Mouse (Mus musculus): ENCODE measurements at regions not wholly inside any gene's neighbourhood (a gene's known extent, or its start where the extent isn't known, plus 50 kb on each side); places are given as distances from the start of the nearest gene placed in this dataset.
A peak's percentile ranks its signal among the peaks of the same experiment; 100 is the strongest.

DNA sequence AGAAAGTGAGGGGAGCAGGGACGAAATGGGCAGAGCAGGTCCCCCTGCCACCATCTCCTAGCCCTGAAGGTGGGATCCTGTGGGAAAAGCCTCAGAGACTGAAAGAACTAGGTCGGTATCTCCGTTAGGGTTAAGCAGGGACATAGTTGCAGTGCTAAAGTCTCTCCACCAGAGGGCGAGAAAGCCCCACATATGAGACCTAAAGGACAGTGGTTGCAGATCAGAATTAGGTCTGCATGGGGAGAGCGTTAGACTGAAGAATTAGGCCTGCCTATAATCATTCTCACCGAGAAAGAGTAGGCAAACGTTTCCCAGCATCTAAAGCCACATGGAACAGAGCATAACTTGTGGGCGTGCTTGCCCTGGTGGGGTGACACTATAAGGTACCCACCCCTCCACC, 97.0 kb upstream of the Podxl start:
- peak in 1 of 2 experiments; percentile 78 for DNase-seq (ENCODE audit: low spot score in 2 of 2)

DNA sequence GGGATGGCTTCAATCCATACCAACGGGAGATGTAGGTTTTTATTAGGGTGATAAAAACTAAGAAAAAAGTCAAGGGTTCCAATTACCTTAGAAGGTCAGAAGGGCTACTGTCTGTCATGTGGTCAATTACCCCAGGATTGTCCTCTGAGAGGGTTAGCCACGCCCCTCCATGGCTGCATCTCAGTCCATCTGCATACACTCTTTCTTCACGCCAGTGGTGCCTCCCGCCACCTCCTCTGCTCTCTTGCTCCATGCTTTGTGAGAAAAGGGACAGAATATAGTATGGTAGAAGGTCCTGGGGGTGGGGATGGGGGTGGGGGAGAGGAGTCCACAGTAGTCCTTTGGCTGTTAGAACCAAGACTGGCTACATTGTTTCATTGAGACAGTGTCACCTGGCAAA, 96.1 kb upstream of the Podxl start:
- DNase-seq (ENCODE audit: low spot score in 2 of 2): no peak

DNA sequence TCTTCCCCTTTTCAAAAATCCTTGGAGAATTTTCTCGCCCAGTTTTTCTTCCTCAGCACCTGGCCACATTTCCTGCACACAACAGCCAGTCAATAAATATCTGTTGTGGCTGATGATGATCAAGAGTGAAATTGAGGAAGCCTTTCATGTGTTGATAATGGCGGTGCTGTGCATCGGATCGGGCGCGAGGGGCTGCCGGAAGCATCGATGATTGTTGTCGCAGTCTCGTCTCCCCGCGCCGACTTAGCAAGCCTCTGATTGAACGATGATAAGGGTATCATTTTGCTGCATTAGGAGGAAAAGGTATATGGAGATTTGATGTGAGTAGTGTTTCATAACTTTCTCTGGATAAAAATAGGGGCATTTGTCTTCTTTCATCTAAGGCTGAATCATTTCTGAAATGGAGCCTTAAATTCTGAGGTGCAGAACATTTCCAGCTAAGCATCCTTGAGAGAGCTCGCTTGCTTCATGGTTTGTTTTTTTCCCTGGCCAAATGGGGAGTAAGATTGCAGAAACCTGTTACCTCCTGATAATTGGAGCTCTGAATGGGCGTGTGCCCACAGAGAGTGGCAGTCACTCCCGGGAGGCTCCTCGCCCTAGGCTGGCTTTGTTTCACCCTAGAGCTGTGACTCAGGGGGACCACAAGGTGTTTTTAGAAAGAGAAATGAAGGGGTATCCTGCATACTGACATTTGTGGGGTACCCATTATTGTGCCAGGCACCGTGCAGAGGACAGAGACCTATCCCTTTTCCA, 94.8 kb upstream of the Podxl start:
- DNase-seq (ENCODE audit: low spot score in 2 of 2): no peak

DNA sequence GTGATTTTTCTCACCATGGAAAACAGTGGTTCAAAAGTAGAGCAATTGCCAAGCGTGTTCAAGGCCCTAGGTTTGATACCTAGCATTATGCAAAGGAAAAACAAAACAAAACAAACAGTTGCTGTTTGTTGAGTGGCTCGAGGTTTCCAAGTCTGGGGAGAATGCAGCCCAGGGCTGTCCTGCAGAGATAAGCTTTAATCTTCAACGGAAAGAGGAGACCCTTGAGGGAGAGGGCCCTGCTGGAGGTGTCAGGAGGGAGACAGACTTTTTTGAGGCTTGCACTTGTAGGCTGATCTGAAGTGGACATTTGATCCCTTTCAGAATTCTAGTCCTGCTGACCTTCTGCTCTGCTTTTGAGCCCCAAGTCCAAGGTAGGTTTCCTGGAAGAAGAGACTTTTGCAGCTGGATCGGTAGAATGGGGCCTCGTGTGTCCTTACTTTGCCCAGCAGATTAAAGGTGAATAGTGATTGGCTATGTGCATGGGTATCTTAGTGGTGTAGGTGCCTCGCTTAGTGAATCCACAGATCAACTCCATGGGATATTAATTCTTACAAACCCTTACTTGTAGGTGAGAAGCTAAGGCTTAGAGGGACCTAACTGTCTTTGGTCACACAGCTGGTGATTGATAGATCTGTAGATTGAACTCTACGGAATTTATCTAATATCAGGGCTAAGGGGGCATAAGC, 87.2 kb upstream of the Podxl start:
- DNase-seq (ENCODE audit: low spot score in 2 of 2): no peak

DNA sequence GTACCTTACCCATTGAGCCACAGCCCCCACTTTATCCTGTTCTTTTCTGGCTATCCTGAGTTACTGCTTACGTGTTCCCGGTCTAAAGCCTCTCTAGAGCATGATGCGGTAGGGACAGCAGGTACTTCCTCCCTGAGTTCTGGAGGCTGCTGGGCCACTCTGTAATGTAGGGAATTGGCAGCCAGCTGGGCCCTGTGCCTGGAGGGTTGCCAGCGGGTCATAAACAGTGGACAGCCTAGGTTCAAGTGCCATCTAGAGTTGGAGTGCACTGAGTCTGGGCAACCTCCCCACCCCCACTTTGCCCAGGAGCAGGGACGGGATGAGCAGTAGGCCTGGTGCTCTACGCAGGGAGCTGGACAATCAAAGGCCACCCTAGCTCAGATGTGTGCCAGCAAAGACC, 81.5 kb upstream of the Podxl start:
- no peak for DNase-seq (ENCODE audit: low spot score in 2 of 2)

DNA sequence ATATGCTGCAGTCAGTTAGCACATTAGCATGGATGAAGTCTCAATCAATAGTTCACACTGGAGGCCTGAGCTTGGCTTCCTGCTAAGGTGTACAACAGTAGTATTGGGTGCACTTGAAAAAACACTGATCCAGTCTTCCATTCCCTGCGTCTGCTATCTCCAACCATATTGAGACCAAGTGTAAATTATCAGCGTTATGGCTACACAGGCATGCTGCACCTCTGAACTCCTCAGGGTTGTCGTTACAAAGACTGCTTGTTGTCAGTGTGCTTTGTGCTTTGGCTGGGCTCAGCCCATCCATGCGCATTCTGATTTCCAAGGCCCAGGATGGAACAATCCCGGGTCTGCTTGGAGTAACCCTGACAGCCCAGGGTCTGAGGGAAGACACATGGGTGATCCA, 80.7 kb upstream of the Podxl start:
- no peak for DNase-seq (ENCODE audit: low spot score in 2 of 2)

DNA sequence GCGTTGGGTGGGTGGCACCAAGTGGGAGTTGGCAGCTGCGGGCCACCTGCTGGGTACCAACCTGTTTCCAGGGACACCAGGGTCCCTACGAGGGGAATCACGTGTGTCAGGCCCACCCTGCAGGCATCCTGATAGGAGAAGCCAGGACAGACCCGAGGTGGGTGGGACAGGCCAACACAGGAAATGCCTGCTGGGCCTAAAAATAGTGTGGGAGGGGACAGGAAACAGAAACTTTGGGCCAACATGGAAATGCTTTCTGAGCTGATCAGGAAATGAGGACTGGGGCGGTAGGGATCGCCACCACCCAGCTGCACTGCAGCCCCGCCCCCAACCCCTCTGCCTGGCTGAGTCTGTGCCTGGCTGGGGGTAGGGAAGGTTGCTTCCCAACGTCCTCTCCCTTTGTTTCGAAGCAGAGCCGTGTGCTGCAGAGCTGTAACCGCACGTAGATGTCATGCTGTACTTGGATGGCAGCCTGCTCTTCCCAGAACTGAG, 78.7 kb upstream of the Podxl start:
- DNase-seq (ENCODE audit: low spot score in 2 of 2): no peak

DNA sequence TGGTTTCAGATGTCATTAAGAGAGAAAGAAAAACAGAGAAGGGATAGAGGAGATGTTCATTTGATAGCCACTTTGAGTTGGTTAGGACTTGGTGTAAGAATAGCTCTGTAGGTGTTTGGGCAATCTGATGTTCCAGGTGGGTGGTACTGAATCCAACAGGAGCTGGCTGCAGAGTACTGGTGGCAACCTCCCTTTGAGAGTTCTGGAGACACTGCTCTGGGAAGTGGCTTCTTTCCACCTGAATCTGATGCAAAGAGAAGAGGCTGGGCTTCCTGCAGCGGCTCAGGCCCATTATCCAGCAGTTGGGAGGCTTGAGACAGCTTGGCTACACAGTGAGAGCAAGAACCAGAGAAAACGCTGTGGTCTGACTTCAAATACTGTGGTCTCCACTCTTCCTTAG, 77.0 kb upstream of the Podxl start:
- no peak for DNase-seq (ENCODE audit: low spot score in 2 of 2)

DNA sequence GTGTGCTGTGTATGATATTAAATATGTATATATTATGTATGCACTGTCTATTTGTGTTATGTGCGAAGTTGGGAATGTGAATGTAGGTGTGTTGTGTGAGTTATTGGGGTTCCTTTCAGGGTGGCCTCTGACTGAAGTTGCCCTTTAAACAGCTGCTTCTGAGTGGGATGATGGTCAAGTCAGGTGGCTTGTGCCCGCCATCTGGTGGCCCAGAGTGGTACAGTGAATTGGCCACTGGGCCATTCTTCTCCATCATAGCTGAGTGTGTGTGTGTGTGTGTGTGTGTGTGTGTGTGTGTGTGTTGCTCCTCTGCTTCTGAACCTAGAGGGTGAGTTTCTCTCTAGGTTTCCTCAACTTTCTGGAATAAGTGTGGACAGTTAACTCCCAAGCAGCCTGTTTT, 75.7 kb upstream of the Podxl start:
- peak; percentile 45 to 65 for DNase-seq (ENCODE audit: low spot score in 2 of 2)

DNA sequence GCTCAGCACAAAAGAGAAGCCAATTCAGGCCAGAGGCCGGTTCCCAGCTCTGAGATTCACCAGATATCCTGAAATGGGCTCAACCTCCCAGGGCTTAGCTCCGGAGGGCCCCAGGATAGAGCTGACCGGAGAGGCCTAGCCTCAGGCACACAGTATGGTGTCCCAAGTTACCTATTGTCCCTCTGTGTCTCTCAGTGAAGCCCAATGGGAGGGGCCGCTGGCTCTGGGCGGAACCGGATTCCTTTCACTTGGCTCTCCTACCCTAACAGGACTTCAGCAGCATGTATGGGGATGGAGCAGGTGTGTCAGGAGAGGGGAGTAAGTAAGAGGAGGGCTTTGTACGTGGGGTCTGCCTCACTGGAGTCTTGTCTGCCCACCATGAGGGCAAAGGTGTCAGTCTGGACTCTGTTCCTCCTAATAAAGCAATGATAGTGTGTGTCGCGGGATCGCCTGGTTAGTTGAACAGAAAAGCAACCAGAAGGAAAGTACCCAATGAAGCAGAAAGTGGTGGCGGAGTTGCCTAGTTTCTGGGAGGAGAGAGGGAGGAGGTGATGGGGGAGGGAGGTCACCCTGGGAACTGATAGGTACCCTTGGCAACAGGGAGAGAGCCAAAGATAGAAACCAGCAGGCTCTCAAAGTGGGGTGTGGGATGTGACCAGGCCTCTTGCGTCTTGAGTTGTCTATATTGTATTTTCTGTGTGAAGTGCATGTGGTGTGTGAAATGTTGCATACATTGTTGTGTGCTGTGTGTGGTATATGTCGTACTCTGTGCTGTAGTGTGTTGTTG, 74.8 kb upstream of the Podxl start:
- DNase-seq (ENCODE audit: low spot score in 2 of 2): no peak

DNA sequence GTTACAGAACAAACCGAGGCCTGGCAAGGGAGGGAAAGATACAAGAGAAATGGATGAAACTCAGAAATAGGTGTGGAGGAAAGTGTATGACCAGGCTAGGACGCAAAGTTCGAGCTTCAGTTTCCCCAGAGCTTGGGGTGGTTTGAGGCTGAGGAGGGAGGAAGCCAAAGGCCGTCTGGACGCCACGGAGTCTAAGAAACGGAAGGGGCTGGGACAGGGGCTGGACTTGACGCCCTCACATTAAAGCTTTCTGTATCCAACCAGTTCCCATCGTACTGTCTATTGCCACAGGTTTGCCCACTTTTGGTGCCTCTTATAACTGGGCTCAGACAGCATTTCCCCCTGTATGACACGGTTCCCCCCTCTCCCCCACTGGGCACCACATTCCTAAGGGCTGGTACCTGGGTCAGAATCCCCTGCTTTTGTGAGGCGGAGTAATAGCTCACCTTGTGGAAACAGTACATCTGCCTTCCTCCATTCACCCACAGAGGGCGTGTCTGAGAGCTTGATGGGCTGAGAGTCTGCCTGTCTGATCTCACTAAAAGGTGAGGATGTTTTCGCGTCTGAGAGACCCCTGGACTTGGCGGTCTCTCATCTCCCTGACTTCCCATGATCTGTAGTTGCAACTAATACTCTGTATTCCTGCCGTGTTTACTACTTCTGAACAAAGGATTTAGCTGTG, 73.7 kb upstream of the Podxl start:
- DNase-seq (ENCODE audit: low spot score in 2 of 2): no peak

DNA sequence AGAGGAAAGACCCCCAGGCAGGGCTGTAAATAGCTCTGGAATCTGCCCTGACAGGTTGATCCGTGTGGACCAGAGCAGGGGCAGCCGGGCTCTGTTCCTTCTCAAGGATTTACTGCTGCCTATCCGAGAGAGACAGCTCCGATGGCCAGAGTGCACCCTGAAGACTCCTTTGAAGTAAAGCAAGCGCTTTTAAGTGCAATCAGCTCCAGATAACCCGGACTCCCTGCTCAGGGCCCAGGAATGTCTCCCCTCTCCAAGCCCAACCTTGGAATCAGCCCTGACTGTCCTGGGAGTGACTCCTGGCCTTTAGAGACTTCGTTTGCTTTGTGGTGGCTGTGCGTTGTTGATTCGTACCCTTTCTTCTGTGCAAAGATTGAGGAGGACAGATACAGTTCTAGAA, 73.2 kb upstream of the Podxl start:
- no peak for DNase-seq (ENCODE audit: low spot score in 2 of 2)

DNA sequence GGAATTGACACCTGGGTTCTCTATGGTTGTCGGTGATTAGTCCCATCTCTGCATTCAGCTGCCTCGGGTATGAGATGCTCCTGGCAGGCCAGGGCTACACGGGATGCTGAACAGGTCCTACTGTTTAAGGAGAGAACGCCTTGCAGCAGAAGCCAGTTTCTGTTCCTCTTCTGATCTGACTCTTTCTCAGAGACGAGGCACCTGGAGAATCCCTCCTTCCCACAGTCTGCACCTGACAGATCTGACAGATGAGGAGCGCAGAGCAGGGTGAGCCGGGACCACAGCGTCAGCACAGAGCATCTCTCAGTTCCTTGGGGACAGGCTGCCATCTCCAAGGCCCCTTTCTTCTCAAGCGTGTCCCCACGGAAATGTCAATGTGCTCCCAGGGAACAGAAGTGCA, 68.7 kb upstream of the Podxl start:
- no peak for DNase-seq (ENCODE audit: low spot score in 2 of 2)

DNA sequence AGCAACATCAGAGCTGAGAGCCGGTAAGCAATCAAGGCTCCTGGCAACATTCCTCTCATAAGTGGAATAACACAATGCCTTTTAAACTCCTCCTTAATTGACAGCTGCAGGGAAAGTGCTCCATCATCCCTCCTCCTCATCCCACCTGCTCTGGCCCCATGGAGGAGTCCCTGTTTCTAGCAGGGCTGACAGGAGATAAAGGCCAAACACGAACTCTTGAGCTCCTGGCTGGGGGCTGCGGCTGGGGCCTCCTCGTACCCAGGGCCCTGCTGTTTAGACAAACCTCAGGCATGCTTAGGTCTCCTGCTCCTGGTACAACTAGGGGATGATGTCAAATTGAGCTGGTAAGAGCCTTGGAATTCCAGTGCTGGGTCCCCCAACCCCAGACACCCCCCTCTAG, 66.2 kb upstream of the Podxl start:
- DNase-seq (ENCODE audit: low spot score in 2 of 2): no peak

DNA sequence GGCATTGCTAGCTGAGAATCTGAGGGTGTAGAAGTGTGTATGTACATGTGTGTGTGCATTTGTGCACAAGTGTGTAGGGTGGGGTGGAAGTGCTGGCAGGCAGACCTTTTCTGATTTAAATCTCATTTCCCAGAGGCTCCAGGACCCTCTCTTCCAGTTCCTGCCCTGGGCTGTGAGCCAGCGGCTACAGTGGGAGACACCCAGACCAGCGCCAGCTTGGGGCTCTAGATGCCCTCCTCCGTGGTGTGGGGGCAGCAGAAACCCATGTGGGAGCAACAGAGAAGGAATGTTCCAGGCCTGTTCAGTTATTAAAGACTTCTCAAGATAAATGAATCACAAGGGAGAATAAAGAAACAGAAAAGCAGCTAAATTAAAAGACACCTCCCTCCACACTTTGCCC, 64.1 kb upstream of the Podxl start:
- no peak for DNase-seq (ENCODE audit: low spot score in 2 of 2)

DNA sequence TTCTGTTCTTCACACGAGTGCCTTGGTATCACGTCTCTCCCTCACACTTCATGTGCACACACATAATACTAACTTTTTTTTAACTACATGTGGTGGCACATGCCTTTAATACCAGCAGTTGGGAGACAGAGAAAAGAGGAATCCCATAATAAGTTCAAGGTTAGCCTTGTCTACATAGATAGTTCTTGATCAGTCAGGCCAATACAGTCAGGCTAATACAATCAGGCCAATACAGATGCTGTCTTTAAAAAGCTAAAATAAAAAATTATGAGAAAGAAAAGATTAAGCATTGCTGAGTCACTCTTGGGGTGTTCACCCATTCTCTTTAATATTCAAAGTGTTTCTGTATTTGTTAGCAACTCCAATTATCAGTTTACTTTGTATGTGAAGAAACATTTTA, 61.3 kb upstream of the Podxl start:
- DNase-seq (ENCODE audit: low spot score in 2 of 2): no peak

DNA sequence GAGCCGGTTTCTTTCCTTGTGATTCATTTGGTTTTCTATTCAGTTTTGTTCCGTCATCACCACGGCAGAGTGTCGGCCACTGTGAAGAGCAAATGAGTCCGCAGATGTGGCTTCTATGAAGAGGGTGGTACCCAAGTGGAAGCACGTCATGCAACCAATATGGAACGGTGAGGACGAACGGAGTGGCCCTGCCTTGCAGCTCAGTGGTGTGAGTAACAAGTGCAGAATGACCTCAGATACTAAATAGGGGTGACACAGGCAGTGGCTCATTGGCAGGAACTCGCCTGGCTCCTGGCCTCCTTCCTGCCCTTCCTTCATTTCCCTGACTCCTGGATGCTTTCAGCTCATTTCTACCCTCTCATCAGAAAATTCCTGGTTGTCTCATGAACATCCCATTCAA, 60.6 kb upstream of the Podxl start:
- DNase-seq (ENCODE audit: low spot score in 2 of 2): no peak

DNA sequence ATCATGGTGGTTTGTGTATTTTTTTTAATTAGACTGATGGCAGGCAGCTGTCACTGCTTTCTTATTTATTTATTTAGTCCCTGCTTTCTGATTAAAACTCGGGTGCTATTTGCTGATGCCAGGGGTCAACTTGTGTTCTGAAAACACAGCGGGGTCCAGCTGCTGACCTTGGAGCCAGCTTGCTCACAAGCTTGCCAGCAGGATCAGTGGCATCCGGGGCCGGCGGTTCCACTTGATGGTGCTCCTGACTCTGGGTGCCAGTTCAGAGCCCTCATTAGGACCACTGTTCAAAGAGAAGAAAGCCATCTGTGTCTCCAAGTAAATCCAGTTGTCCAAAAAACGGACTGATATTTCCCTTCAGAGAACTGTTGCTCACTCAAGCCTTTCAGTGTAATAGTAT, 57.2 kb upstream of the Podxl start:
- DNase-seq (ENCODE audit: low spot score in 2 of 2): no peak

DNA sequence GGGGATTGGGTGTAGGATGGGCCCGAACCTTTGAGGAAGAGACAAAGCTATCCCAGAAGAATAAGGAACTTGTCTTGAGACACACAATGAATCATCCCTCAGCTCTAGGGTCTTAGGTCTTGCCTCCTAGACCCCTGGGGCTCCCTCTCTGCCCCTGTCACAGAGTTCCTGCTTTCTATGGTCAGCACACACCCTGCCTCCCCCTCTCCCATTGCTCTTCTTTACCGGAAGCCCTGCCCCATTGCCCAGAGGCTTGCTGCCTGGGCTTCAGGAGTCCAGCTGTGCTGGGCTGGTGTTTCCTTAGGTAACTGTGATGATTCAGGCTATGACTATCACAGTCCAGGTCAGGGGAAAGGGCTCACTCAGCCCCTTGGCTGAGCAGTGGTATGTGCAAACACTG, 55.1 kb upstream of the Podxl start:
- no peak for DNase-seq (ENCODE audit: low spot score in 2 of 2)

DNA sequence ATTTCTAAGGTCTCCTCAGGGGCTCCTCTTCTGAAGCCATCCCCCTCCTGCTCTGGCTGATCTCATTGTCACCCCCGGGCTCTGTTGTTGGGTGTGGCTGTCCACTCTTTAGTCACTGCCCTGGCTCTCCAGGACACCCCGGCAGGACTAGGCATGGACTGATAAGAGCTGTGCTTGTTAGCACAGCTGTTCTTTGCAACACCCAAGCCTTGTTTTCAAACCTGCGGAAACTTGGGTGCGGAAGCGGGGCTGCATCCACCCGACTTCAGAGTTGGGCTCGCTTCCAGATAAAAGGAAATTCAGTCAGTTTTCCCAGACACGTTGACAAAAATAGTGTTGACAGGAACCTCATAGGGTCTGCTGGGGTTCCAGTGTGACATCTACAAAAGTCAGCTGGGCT, 53.6 kb upstream of the Podxl start:
- no peak for DNase-seq (ENCODE audit: low spot score in 2 of 2)

DNA sequence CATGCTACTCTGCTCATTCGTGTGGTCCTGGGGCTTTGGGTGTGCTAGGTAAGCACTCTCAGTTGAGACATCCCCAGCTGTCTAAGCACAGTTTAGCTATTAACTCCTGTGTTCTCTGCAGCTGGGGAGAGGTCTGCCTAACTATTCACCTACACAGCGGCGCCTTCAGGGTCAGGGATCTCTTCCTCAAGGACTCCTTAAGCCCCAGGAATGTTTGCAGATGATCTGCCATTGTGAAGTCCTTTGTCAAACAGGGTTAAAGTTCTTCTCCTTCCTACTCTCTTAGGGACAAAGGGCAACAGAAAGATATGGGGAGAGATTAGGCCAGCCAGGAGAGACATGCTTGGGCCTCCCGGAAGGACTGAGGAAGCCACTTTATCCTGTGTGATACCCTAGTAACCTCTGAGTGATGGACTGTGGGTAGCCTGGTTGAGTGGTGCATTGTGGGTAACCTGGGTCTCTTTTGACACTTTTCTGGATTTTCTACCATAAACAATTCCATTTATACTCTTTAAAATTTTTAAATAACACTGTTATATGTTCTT, 51.7 kb upstream of the Podxl start:
- DNase-seq (ENCODE audit: low spot score in 2 of 2): no peak

DNA sequence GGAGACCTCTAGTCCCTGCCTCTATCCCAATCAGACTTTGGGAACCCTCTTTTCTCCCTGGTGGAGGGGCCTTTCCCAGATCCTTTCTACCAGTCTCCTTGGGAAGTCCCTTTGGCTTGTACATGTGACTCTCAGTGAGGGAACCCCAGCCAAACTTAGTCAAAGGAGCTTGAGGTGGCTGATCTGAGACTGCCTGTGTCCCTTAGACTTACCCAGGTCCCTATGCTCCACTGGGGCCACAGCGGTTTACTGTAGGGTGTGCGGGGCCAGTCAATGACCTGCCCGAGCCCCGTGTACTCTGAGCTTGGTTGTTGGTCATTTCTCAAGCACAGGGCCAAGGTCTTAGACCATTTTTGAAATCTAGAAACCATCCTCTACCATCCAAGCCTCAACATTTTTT, 50.8 kb upstream of the Podxl start:
- no peak for DNase-seq (ENCODE audit: low spot score in 2 of 2)

Data from layer of hippocampus, adult 8-10 months (tissue).